Mouse (Mus musculus): Measurements from ENCODE around the gene Ephb4. TPM values are rescaled to one million over a fixed set of nuclear protein-coding genes. Genes with fewer than 3 reads are reported as not detected.

The Ephb4 gene
- total and polyA plus RNA-seq, 3 experiments = 35.2 to 53.9 (median 45.9) TPM

DNA sequence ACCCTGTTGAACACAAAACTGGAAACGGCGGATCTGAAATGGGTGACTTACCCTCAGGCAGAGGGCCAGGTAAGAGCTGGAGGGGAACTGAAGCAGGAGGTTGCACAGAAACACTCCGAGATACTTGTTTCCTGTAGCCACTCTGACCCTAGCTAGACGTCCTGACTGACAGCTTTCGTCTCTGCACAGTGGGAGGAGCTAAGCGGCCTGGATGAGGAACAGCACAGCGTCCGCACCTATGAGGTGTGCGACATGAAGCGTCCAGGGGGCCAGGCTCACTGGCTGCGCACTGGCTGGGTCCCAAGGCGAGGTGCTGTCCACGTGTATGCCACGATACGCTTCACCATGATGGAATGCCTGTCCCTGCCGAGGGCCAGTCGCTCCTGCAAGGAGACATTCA is 4.2 kb downstream of the Ephb4 start:
- peaks cover 9% of the 10 kb centered on the region for H3K79me2 ChIP-seq (replicated peaks; ENCODE audit: control insufficient read depth, insufficient read depth, low read length)
- H3K4me3 ChIP-seq = peak overlapping the region; percentile 27
- no peak for DNase-seq
- H3K27ac ChIP-seq = peak overlapping the region; percentile 31
- WGBS = 57% methylated on average over 17 of the region's 17 CpGs
- no peaks in the 10 kb centered on the region for H3K27me3 ChIP-seq (ENCODE audit: control insufficient read depth, insufficient read depth, low read length)
- intact Hi-C loops (cut with DNase I) = loop anchor here (5.0 kb wide), 1 partner anchor 428 kb away; no protein-coding TSS in a partner anchor
- H3K9ac ChIP-seq (ENCODE audit: low read depth, low read length) = peak overlapping the region; percentile 4; the same call in 1 of the 2 replicates
- TF ChIP-seq EP300 (IDR thresholded peaks at IDR 0.05; ENCODE audit: insufficient read depth, low read depth, low read length) (no peak), POLR2A (IDR thresholded peaks at IDR 0.05; ENCODE audit: insufficient read depth, low read depth, low read length) (0 out of 2 replicates have a peak, but pooled peaks have one; percentile 12)
- H3K4me1 ChIP-seq (ENCODE audit: control insufficient read depth, insufficient read depth, low read length) = peaks cover 11% of the 10 kb centered on the region
- peaks cover 22% of the 10 kb centered on the region for H3K36me3 ChIP-seq (ENCODE audit: control insufficient read depth, insufficient read depth, low read length)

DNA sequence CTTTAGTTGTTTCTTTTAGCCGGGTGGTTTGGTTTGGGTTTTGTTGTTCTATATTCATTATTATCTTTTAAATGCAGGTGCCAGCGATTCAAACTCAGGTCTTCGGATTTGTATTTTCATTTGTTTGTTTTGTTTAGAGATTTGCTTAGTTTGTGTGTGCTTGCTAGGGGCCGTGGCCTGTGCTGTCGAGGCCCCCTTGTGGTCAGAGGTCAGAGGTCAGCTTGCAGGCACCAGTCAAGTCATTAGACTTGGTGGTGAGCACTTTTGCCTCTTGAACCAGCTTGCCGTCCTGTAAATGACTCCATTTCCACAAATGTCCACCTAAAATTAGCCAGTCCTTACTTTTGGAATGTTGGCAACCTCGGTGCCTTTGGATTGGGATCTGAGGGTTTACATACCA is 8.5 kb downstream of the Ephb4 start:
- peaks cover 6% of the 10 kb centered on the region for H3K79me2 ChIP-seq (replicated peaks; ENCODE audit: control insufficient read depth, insufficient read depth, low read length)
- WGBS = 30% methylated on average over 7 of the region's 7 CpGs
- no peak for TF ChIP-seq POLR2A (IDR thresholded peaks at IDR 0.05; ENCODE audit: insufficient read depth, low read depth, low read length)
- TF ChIP-seq CTCF (IDR thresholded peaks at IDR 0.05) = peak; percentile 61
- DNase-seq = no peak
- peaks cover 9% of the 10 kb centered on the region for H3K4me1 ChIP-seq (ENCODE audit: control insufficient read depth, insufficient read depth, low read length)
- H3K9ac ChIP-seq (ENCODE audit: low read depth, low read length) = peak overlapping the region; percentile 33; the same call in 1 of the 2 replicates
- H3K27ac ChIP-seq = peak overlapping the region; percentile 17; the same call in 1 of the 2 replicates
- H3K36me3 ChIP-seq (ENCODE audit: control insufficient read depth, insufficient read depth, low read length) = peaks cover 30% of the 10 kb centered on the region
- intact Hi-C loops (cut with DNase I) = no loop called here
- no peaks in the 10 kb centered on the region for H3K27me3 ChIP-seq (ENCODE audit: control insufficient read depth, insufficient read depth, low read length)
- H3K4me3 ChIP-seq = no peak overlapping the region

DNA sequence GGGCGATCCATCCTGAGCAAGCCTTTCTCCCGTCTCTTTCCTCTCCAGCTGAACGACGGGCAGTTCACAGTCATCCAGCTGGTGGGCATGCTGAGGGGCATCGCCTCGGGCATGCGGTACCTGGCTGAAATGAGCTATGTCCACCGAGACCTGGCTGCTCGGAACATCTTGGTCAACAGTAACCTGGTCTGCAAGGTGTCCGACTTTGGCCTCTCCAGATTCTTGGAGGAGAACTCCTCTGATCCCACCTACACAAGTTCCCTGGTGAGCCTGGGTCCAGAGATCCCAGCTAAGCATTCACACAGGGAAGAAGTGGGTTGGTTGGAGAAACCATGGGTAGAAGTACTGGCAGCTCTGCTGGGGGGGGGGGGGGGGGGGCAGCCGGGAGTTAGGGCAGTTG is 19.8 kb downstream of the Ephb4 start:
- Histone ChIP-seq H3K9ac (ENCODE audit: low read depth, low read length) (no peak overlapping the region), H3K27me3 (ENCODE audit: control insufficient read depth, insufficient read depth, low read length) (no peaks in the 10 kb centered on the region), H3K27ac (no peak overlapping the region), H3K4me3 (no peak overlapping the region), H3K4me1 (ENCODE audit: control insufficient read depth, insufficient read depth, low read length) (0 out of 2 replicates have a peak, but pooled peaks cover 1% of the 10 kb centered on the region), H3K36me3 (ENCODE audit: control insufficient read depth, insufficient read depth, low read length) (peaks cover 7% of the 10 kb centered on the region), H3K79me2 (replicated peaks; ENCODE audit: control insufficient read depth, insufficient read depth, low read length) (peaks cover 2% of the 10 kb centered on the region; the same call in 1 of the 2 replicates)
- no peak for DNase-seq
- intact Hi-C loops (cut with DNase I) = no loop called here
- WGBS = 91% methylated on average over 11 of the region's 11 CpGs
- TF ChIP-seq EP300 (IDR thresholded peaks at IDR 0.05; ENCODE audit: insufficient read depth, low read depth, low read length) (no peak), POLR2A (IDR thresholded peaks at IDR 0.05; ENCODE audit: insufficient read depth, low read depth, low read length) (no peak), CTCF (IDR thresholded peaks at IDR 0.05) (no peak)

DNA sequence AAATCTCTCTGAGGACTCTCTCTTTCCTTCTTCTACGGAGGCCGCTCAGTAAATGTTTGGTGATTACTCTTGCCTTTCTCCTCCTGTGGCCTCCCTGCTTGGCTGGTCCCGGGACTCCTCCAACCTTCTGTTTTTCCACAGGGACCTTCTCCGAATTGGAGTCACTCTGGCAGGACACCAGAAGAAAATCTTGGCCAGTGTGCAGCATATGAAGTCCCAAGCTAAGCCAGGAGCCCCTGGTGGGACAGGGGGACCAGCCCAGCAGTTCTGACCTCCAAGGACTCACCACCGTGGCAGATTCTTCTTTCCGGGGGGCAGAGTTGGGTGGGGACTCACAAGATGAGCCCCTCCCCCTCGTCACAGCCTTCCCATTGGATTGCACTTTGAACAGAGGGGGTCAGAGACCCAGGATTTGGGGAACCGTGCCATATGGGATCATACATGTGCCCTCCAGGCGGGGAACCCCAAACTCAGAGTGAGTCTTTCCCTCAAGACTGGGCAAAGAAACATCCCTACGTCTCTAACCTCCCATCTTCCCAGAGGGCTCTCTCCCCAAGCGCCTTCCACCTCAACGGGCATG is 23.6 kb downstream of the Ephb4 start:
- no peaks in the 10 kb centered on the region for H3K27me3 ChIP-seq (ENCODE audit: control insufficient read depth, insufficient read depth, low read length)
- H3K4me3 ChIP-seq = no peak overlapping the region
- 60% methylated on average over 12 of the region's 12 CpGs for WGBS
- intact Hi-C loops (cut with DNase I) = no loop called here
- TF ChIP-seq POLR2A (IDR thresholded peaks at IDR 0.05; ENCODE audit: insufficient read depth, low read depth, low read length) (no peak), CTCF (IDR thresholded peaks at IDR 0.05) (no peak), EP300 (IDR thresholded peaks at IDR 0.05; ENCODE audit: insufficient read depth, low read depth, low read length) (no peak)
- H3K27ac ChIP-seq = no peak overlapping the region
- peak in 1 of 2 experiments; percentile 27 for DNase-seq
- H3K36me3 ChIP-seq (ENCODE audit: control insufficient read depth, insufficient read depth, low read length) = peaks cover 7% of the 10 kb centered on the region
- H3K9ac ChIP-seq (ENCODE audit: low read depth, low read length) = no peak overlapping the region
- no peaks in the 10 kb centered on the region for H3K79me2 ChIP-seq (replicated peaks; ENCODE audit: control insufficient read depth, insufficient read depth, low read length)
- peaks cover 14% of the 10 kb centered on the region for H3K4me1 ChIP-seq (ENCODE audit: control insufficient read depth, insufficient read depth, low read length)

DNA sequence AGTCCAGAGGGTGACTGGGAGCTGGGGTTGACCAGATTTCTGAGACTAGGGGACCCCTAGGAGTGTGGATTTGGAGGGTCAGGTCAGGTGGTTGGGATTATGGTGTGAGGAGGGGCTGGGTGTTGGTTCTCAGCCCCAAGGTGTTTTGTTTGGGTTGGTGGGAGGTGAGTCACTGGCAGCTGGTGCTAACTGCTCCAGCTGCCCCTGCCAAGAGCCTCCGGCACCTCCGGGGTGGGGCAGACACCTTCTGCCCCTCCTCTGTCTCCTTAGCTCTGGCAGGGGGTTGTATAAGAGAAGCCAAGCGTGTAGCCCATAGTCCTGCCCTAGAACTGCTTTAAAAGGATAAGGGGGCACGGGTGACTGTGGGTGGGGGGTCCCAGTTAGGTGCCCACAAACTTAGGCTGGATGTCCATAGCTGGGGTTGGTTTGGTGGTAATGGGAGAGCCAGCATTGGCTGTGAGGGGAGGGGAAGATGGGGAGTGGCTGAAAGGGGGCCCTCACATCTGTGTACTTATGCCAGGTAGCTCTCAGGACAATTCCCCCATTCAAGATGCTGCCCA is 24.7 kb downstream of the Ephb4 start:
- Histone ChIP-seq H3K79me2 (replicated peaks; ENCODE audit: control insufficient read depth, insufficient read depth, low read length) (no peaks in the 10 kb centered on the region), H3K27me3 (ENCODE audit: control insufficient read depth, insufficient read depth, low read length) (no peaks in the 10 kb centered on the region), H3K36me3 (ENCODE audit: control insufficient read depth, insufficient read depth, low read length) (peaks cover 7% of the 10 kb centered on the region), H3K4me1 (ENCODE audit: control insufficient read depth, insufficient read depth, low read length) (peaks cover 14% of the 10 kb centered on the region), H3K4me3 (no peak overlapping the region), H3K27ac (no peak overlapping the region; the same call in 1 of the 2 replicates), H3K9ac (ENCODE audit: low read depth, low read length) (no peak overlapping the region)
- 80% methylated on average over 4 of the region's 4 CpGs for WGBS
- no peak for DNase-seq
- TF ChIP-seq EP300 (IDR thresholded peaks at IDR 0.05; ENCODE audit: insufficient read depth, low read depth, low read length) (no peak), CTCF (IDR thresholded peaks at IDR 0.05) (no peak), POLR2A (IDR thresholded peaks at IDR 0.05; ENCODE audit: insufficient read depth, low read depth, low read length) (no peak)
- intact Hi-C loops (cut with DNase I) = loop anchor here (5.0 kb wide), 1 partner anchor 242 kb away; no protein-coding TSS in a partner anchor

- no peak overlapping the region; the same call in 1 of the 2 replicates for H3K27ac ChIP-seq
- H3K9ac ChIP-seq (ENCODE audit: low read depth, low read length) = no peak overlapping the region
- intact Hi-C loops (cut with DNase I) = loop anchor here (1.0 to 5.0 kb wide), 3 partner anchors 25 to 243 kb away; partner anchors contain the start of gene Ephb4
- DNase-seq = peak; percentile 78 to 81
- no peaks in the 10 kb centered on the region for H3K27me3 ChIP-seq (ENCODE audit: control insufficient read depth, insufficient read depth, low read length)
- peak; percentile 77; the same call in 1 of the 2 replicates for TF ChIP-seq EP300 (IDR thresholded peaks at IDR 0.05; ENCODE audit: insufficient read depth, low read depth, low read length)
- peak; percentile 40; the same call in 1 of the 2 replicates for TF ChIP-seq POLR2A (IDR thresholded peaks at IDR 0.05; ENCODE audit: insufficient read depth, low read depth, low read length)
- no peak for TF ChIP-seq CTCF (IDR thresholded peaks at IDR 0.05)
- peaks cover 7% of the 10 kb centered on the region for H3K36me3 ChIP-seq (ENCODE audit: control insufficient read depth, insufficient read depth, low read length)
- no peak overlapping the region for H3K4me3 ChIP-seq
- H3K79me2 ChIP-seq (replicated peaks; ENCODE audit: control insufficient read depth, insufficient read depth, low read length) = no peaks in the 10 kb centered on the region
- peaks cover 14% of the 10 kb centered on the region for H3K4me1 ChIP-seq (ENCODE audit: control insufficient read depth, insufficient read depth, low read length)
- WGBS = 8% methylated on average over 2 of the region's 2 CpGs
Observed at GRCm38 (mm10) chr5:137375627-137376026, 25.7 kb downstream of the Ephb4 start.
